Mouse (Mus musculus) frontal cortex, postnatal 36 days (tissue): ENCODE measurements around the gene Triap1.
"Not testable (repeated sequence)": the region's sequence is repeated elsewhere in the genome, so short reads cannot be mapped to it uniquely, and the experiment has no call there.

Experiments
- DNase-seq, 2 experiments: peaks; one replicate each; pipeline ENCODE4 v3.0.0; 2022; ENCODE audit warnings: low spot score in 2 of 2

Gene Triap1

DNA sequence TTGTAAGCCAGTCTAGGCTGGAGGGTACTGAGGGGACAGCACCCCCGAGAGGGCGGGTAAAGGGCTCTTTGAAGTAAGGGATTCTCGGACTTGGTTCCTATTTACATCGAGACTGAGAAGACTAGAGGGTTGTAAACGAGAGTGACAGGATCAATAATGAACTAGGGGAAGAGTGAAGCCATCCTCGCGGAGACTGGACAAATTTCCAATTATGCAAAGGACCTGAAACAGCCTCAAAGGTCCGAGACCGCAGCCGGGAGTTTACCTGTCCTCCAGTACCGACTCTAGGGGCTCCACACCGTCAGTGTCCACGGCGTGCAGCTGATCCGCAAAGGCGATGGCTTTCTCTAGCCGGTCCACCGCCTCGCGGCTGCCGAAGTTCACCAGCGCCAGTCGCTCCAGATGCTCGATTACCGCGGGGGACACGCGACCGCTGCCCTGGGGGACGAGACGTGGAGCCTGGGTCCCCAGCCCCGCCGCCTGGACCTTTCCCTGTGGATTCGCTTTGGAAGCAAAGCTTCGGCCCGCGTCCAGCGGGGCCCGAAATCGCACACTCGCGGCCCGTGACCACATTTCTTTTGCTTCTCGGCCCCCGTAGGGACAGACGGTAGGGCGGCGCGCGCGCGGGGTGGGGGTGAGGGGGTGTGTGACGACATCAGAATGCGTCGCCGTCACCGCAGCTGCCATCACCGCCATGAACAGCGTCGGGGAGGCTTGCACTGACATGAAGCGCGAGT lies at the start of gene Triap1, which contains the start of gene Gatc:
Gene Triap1 (plus strand): TSS at position 649 of the 737 bp plus-strand sequence.
Gene Gatc (minus strand): TSS at position 602 of the 737 bp plus-strand sequence.
- DNase-seq: peak; percentile 90

DNA sequence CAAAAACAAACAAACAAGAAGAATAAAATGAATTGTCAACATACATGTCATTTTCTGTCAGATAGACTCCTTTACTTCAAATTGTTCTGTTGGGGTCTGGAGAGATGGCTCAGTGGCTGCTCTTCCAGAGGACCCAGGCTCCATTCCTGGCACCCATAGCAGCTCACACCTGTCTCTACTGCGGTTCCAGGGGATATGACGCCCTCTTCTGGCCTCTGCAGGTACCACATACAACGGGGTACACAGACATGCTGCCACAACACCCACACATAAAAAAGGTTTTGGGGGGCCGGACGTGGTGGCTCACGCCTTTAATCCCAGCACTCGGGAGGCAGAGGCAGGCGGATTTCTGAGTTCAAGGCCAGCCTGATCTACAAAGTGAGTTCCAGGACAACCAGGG lies 46.9 kb upstream of the Triap1 start:
- no peak for DNase-seq

DNA sequence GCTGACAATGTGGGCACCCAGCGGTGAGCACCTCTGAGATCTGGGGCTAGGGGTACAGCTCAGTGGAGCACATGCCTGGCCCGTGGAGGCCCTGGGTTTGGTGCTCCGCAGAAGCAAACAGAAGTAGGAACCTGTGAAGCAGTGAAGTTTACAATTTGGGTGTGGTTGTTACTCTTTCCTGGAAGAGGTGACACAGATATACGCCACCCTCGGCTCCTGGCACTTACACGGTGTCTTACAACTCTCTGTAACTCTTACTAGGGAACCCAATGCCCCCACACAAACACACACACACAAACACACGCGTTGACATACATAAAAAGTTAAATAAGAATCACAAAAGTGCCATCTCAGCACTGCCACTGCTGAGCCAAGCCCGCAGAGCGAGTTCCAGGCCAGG lies 44.7 kb upstream of the Triap1 start:
- no peak for DNase-seq

DNA sequence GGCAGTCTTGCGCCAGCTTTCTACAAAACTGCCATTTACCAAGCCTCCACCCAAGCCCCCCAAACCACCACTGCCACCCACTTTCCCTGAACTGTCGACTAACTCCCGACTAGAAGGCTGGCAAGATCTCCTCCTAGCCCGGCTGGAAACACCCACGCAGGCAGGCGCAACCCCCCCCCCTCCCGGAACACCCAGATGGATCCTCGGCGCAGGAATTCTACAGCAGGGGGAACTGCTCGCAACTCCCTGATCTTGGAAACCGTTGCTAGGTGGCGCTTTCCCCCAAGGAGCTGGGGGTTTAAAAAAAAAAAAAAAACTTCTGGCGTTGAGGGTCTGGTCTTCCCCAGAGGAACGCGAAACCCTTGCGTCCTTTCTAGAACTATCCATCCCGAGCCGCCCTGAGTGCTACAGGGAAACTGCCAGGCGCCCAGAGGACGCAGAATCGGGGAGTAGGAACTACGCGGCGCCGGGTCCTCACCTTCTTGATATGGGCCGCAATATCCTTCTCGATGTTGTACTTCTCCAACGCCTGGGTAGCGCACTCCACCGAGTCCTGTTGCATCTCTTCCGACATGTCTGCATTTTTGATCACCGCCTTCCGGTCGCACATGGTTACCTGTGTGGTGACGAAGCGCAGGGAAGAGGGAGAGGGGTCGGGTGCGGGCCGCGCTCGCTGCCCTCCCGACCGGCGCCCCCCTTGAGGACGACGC lies 40.8 kb upstream of the Triap1 start:
- DNase-seq: peak; percentile 60

DNA sequence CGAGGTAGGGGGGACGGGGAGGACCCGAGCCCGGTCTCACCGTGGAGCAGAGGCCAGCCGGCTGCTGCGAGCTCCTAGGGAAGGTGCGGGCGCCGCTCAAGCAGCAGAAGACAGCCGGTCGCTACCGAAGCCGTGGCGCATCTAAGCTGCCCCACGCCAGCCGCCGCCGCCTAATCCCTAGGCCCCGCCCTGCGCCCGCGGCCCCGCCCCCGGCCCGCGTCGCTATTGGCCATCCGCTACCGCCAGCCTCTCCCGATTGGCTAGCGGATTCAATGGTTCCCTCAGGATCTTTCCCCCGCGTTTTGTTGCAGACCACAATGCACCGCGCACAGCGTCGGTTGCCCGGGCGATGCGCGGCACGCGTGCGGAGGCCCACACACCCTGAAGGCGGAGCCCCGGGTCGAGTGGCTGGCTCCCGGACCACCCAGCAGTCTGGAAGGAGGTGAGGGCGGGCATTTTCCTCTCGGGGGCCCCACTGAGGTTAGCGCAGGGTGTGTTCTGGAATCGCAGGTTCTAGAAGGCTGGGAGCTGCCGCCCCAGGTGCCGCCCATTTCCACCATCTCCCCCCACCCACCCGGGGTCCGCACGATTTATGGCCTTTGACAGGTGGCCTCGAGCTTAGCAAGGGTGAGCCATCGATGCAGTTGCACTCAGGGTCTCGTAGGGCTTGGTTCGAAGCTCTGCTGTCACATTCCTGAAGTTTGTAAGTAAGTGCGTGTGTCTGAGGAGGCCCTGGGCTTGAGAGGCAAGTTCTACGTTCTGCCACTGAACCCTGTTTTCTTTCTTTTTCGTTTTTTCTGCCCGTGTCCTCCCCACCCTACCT lies 40.0 kb upstream of the Triap1 start, which contains the start of gene Dynll1:
Gene Dynll1 (minus strand): TSS at position 208 of the 823 bp plus-strand sequence.
- DNase-seq: peak; percentile 100

DNA sequence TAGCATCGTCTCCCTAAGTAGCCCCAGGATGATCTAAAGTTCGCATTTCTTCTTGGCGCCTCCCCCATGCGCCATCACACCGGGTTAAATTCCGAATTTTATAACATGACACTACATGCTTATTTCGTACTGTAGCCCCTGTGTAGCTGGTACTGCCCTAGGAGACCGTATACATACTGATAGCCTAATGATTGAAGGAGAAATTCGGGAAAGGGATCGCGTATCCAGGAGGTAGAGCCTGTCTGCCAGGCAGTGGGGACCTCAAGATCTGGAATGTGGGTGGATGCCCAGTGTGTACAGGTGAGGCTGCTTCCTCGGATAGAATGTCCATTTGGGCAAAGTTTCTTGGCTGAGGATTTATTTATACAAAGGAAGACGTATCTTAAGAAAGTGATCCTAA lies 39.4 kb upstream of the Triap1 start:
- DNase-seq: no peak

DNA sequence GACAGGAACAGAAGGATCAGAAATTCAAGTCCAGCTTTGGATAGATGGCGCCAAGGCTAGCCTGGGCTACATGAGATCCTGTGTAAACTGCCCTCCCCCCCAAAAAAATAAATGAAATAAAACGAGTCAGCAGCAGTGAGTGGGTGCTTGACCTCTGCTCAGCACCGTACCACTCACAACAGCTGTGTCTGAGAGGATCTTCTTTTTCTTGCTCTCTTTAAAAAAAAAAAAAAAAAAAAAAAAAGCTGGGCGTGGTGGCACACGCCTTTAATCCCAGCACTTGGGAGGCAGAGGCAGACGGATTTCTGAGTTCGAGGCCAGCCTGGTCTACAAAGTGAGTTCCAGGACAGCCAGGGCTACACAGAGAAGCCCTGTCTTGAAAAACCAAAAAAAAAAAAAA lies 38.8 kb upstream of the Triap1 start:
- not testable (repeated sequence) for DNase-seq

DNA sequence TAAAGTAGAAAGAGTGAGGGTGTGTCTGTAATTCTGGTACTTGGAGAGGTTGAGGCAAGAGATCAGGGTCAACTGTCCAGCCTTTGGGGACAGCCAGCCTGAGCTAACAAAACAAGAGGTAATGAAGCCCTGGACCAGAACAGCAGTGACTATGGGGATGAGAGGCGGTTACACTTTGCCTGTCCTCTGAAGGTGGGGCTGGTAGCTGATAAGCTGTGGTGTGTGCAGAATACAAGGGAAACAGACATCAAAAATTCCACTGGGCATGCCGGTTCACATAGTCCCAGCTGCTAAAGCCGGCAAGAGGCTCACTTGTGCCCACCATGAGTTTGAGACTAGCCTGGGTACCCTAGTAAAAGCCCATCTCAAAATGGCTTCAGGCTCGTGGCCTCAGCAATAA lies 28.7 kb upstream of the Triap1 start:
- no peak for DNase-seq

DNA sequence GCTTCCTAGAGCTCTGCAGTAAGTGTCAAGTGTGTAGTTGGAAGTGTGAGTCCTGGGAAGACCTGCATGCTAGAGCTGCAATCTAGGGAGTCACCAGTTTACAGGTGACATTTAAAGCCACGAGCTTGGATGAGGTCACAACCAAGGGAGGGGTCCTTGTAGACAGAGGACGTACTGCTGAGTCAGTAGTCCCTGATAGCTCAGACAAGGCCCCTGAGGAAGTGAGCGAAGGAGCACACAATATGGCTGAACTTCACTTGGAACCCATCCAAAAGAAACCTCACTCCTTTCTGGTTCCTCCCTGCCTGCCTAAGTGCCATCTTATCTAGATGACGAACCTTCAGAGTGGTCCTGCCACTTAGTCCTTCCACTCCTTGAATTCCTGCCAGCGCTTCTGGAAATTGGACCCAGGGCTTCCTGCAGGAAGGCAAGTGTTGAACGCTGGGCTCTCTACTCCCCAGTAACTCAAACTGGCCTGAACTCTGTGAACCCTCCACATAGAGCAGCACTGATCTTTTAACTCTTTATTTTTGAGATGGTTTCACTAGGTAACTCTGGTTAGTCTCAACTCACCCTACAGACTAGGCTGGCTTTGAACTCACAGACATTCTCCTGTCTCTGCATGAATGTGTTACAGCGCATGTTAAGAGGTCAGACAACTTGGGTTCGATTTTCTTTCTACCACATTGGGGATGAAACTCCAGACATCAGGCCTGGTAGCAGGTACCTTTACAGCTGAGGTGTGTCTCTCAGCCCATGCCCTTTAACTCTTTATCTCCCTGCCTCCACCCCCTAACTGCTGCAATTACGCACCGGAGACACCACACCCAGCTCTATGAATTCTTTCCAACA lies 28.0 kb upstream of the Triap1 start:
- no peak for DNase-seq

DNA sequence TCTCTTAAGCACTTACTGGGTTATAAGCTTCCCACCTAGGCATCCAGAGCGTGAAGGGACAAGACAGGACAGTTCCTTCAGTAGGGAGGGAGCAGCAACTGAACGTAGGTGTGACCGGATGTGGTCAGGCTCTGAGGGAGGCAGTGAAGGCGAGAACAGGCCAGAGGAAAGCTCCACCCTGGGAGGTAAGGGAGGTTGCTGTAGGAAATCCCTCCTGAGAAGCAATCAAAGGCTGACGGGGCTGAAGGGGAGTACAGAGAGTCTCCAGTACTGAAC lies 27.4 kb upstream of the Triap1 start:
- no peak for DNase-seq

DNA sequence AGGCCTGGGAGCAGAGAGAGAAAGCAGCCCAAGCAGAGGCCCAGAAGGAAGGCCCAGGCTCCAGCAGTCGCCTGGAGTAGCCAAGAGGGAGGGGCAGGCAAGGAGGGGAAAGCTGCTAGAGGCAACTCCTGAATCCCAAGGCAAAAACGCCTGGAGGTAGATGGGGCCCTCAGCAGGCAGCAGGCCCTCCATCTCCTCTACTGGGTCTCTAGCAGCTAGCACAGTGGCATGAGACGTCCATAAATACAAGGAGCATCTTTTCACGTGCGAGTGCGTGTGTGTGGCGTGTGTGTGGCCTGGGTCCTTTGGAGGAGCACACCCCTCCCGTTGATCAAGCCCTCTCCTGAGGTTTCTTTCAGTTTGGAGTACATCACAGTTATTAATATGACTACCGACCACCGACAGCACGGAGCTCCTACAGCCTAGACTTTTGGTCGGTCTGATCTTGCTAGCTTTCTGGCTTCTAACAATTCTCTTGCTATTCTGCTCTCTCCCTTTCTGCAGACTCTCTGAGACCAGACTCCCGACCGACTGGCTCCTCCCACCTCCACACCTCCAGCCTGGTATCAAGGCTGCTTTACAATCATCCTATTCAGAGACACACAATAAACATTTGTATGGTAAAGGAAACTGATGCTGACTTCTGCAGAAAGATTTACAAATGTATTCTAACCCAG lies 23.9 kb upstream of the Triap1 start:
- DNase-seq: no peak

DNA sequence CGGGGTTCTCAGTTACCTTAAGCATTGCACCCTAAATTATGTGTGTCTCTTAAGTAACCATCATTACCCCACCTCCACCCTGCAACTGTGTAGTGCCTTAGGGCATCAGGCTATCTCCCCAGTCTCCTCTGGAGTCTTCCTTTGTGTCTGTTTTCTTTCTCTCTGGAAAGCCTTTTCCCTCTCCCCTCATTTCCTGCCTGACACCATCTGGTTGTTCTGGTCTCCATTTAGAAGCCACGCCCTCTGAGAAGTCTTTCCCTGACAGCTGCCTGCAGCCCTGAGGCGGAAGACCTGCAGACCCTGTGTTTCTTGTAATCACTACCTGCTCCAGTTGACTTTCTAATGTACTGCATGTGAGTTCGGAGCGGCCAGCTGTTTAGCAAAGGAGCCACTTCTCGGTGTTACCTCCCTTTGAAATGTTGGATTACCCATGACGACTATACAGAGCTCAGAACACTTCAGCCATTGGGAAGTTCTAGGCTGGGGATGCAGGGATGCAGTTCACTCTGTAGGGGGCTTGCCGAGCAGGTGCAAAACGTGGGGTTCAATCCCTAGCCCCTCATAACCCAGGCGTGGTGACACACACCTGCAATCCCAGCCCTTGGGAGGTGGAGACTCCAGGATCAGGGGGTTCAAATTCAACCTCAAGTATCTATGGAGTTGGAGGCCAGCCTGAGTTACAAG lies 23.2 kb upstream of the Triap1 start:
- no peak for DNase-seq

DNA sequence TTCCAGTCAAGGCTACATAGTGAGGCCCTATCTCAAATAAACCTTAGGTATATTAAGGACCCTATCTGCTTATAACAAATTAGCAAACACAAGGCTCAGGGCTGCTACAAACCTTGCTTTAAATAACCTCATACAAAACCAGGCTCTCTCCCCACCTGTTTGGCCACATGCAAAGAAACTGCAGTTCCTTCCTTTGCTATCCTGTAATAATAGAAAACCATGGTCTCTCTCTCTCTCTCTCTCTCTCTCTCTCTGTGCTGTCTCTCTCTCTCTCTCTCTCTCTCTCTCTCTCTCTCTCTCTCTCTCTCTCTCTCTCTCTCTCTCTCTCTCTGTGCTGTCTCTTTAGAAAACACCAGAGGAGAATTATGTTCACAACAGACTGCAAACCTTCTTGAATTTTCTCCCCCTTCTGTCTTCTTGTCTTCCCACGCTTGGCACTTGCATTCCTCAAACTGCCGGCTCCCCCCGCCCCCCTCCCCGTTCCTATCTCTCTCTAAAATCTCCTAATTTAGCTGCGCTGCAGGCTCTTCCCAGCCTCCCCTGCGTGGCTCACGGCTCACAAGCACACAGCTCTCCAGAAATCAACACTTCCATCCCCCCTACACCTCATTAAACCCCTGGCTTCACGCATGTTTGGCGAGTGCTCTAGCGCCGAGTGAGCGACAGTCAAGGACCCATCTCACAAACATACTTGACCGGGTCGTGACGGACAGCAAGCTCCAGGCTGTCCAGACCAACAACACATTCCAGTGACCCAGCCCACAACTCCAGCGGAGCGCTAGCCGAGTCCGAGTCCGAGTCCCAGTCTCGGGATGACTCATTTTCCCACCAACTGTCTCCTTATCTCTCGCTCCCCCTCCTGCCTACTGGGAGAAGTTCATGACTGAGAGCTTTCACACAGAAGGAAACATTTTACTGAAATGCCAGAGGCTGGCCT lies 21.8 kb upstream of the Triap1 start:
- DNase-seq: peak; percentile 86 to 87

DNA sequence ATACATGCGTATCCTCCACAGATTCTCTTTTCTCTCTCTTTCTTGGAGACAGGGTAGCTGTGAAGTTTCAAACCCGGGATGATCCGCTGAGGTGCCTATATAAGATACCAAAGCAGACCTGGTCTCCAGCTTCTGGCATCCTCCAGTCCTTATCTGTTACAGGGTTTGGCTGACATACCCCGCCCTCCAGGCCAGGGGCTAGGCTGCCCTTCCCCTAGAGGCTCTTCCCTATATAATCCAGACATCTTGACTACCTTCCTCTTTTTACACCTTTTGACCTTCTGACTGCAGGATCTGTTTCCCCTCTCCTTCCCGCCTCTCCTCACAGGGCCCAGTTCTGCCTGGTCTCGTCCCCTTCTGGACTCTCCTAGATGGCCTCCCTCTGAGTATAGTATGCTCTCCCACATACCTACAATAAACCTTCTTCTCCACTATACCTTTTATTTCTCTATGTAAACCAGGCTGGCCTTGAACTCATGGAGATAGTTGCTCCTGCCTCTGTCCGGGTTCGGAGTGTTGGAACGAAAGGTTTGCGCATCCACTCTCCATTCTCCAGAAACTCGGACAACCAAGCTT lies 14.7 kb upstream of the Triap1 start:
- no peak for DNase-seq

DNA sequence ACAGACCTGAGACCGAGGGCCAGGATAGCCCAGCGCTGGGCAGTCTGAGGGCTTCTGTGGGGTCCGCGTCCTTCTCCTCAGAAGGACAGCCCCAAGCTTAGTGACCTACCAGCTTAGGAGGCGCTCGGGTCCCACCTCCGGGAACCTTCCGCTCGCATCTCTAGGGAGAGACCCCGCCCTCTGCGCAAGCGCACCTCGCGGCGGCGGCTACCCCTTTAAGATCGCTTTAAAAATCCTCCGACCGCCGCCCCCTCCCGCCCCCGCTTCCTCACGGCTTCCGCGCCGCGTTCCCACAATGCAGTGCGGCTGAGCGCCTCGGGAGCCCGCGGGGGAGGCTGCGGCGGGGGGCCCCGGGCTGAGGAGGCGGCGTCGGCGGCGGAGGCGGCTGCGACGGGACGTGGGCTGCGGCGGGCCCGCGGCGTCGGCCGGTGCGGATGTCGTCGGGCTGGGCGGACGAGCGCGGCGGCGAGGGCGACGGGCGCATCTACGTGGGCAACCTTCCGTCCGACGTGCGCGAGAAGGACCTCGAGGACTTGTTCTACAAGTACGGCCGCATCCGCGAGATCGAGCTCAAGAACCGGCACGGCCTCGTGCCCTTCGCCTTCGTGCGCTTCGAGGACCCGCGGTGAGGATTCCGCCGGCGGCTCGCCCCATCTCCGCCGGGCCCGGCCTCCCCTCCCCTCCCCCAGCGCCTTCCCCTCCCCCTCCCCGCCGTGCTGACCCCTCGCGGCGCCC lies 14.0 kb upstream of the Triap1 start, which contains the start of gene Srsf9:
Gene Srsf9 (plus strand): TSS at position 303 of the 735 bp plus-strand sequence.
- peak; percentile 96 for DNase-seq

DNA sequence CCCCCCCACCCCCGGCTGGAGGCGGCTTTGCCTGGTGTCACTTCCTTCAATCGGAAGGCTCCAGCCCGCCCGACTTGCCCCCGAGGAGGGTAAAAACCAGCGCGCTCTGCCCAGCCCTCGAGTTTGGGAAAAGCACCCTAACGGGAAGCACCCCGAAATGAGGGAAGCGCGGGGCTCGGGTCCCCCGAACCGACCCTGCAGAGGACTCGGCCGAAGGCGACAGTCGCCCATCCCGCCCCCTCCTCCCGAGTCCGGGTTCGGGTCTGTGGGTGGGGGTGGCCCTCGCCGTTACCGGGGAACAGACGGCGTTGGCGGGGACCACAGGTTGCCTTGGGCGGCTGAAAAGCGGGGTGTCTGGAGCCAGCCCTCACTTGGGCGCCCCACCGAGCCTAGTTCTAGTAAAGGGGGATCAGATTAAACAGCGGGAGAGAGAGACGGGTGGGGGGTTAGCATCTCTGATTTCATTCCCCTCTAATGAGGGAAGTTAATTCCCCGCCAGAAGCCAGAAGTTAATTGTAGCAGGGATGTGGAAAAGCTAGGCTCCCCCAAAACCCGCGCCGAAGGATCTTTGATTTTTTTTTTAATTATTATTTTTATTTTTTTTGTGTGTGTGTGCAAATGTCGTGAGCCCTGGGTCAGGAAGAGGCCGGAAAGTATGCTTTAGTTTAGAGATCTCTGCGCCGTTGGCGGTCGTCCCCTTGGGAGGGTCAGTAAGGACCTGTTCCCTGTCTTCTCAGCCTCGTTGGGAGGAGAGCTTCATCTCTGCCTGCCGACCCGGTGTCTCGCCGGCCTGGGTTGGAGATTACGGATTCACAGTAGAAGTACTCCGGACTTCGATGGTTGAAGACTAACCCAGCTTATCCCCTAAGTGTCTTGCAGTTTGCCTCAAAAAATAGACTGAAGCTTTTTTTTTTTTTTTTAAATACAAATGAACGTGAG lies 13.1 kb upstream of the Triap1 start:
- peak in 1 of 2 experiments; percentile 42 for DNase-seq

DNA sequence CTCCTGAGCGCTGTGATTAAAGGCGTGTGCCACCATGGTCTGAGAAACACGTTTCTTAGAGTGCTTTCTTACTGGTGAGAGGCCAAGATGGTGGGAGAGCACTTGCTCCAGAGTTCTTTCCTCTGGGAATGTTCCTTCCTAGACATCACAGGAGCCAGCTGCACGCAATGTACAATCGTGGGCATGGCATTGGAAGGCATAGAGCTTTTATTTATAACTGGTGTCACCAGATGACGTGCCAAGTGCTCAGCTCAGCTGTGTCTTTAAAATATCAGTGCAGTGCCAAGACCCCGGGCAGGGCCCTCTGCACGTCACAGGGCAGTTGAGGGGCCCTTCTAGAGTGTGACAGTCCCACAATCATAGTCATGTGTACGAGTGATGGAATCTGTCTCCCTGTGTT lies 10.1 kb upstream of the Triap1 start:
- DNase-seq: peak in 1 of 2 experiments; percentile 44
